Mouse (Mus musculus): Measurements from ENCODE around the gene Tmprss9.
A peak's percentile ranks its signal among the peaks of the same experiment; 100 is the strongest.

Tmprss9 gene

GRCm38 (mm10) chr10:80895100-80895499, 23.5 kb downstream of the Tmprss9 start:
- no peak for DNase-seq (ENCODE audit: low spot score)

- no peak for DNase-seq (ENCODE audit: low spot score)
Observed at GRCm38 (mm10) chr10:80895697-80896096, 24.0 kb downstream of the Tmprss9 start.

DNA sequence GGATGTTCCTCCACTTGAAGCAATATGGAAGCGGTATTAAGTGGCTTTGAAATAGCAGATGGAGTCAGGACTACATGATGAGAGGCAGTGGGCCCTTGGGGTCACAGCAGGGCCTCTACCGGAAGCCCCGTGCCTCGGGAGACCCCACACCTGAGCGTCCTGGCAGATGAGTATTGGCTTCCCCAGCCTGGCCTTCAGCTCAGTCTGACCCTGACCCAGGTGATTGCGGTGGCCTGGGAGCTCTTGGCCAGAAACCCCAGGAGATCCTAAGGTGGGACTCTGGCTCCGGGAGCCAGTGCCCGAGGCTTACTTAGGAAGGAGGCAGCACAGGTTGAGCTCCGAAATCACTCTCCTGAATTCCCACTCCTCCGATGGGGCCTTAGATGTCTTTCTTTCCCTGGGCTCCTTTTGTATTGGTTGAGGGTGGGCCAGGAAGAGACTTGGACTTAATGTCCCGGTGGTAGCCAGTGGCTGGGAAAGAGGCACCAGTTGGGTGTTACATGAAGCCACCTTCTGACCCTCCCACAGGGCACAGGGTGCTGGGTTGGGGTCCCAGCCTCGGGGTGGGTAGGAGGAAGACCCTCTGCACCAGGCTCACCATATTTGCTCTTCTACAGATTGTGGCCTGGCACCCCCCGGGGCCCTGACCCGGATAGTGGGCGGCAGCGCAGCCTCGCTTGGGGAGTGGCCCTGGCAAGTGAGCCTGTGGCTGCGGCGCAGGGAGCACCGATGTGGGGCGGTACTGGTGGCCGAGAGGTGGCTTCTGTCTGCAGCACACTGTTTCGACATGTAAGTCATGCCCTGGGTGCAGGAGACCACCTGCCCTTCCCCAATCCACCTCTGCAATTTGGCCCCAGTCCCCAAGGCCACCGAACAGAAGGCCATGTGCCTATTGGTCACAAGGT, 25.2 kb downstream of the Tmprss9 start:
- no peak for DNase-seq (ENCODE audit: low spot score)

GRCm38 (mm10) chr10:80897861-80898510, 26.3 kb downstream of the Tmprss9 start:
- no peak for DNase-seq (ENCODE audit: low spot score)

DNA sequence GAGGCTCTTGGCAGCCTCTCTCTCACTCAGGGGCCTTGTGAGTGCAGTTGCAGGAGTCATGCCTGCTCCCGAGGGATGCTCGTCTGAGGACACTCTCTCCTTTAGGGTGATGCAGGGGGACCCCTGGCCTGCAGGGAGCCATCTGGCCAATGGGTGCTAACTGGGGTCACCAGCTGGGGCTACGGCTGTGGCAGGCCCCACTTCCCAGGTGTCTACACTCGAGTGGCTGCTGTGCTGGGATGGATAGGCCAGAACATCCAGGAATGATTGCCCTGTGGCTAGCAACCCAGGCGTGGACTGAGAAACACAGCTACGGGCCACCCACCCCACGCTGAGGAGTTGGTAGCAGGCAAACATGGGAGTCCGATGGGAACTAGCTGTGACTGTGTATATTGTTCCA, 27.4 kb downstream of the Tmprss9 start:
- DNase-seq (ENCODE audit: low spot score), result no peak

- no peak for DNase-seq (ENCODE audit: low spot score)
Observed at GRCm38 (mm10) chr10:80899591-80900317, 28.1 kb downstream of the Tmprss9 start.

GRCm38 (mm10) chr10:80900318-80901247, 28.9 kb downstream of the Tmprss9 start, which contains the start of gene Timm13:
TSS of gene Timm13 (minus strand) at chr10:80900969.
- peak; percentile 98 for DNase-seq (ENCODE audit: low spot score)

DNA sequence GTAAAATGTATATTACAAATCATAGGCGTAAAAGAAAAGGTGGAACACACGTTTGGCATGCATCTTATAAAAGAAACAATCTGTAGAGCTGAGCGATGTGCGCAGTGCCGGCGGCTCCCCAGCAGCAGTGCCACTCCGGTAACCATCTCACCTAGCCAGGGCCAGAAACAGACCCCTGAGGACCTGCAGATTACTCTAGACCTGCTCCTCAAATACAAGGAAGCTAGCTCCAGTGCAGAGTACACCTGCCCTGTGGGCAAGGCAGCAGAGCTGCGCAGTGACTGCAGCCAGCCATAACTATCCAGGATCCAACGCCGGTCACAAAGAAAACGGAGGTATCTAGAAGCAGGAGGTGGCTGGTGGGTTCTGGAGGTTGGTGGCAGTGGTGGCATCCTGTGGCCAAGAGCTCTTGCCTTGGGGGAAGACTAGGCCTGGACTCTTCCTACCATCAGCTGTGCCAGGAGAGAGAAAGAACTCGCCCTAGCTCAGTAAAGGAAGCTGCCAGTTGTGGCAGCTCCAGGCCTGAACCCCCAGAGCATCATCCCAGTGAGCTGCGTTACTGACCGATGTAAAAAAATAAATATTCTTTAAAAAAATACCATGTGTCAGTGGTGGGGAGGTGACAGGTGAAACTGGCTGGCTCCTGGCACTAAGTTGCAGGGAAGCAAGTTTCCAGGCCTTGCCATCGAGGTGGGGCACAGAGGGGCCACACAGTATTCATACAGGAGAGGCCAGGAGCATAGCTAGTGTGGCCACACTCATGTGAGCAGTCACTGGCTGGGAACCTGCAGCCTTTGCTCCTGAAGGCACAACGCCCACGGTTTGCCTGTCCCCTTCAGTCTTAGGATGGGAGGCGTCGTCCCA, 30.0 kb downstream of the Tmprss9 start:
- DNase-seq (ENCODE audit: low spot score), result no peak

- no peak for DNase-seq (ENCODE audit: low spot score)
Observed at GRCm38 (mm10) chr10:80902273-80902940, 30.8 kb downstream of the Tmprss9 start.

DNA sequence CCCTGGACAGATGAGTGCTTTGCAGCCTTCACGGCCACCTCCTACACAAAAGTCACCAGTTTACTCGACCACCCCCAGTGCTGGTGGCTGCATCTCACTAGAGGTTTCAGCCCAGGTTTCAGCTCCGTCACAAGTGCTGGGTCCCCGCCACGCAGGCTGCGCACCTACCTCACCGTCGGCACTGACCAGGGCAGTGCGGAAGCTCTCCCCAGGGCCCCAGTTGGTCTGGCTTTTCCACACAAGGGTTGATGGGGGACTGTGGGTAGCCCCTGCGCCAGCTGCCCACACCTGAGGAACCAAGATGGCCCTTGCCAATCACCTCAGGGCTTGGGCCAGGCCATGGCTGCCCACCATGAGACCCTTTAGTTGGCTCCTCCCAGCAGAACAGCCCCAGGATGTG, 31.6 kb downstream of the Tmprss9 start:
- no peak for DNase-seq (ENCODE audit: low spot score)

GRCm38 (mm10) chr10:80904004-80904693, 32.5 kb downstream of the Tmprss9 start:
- DNase-seq (ENCODE audit: low spot score), result no peak

DNA sequence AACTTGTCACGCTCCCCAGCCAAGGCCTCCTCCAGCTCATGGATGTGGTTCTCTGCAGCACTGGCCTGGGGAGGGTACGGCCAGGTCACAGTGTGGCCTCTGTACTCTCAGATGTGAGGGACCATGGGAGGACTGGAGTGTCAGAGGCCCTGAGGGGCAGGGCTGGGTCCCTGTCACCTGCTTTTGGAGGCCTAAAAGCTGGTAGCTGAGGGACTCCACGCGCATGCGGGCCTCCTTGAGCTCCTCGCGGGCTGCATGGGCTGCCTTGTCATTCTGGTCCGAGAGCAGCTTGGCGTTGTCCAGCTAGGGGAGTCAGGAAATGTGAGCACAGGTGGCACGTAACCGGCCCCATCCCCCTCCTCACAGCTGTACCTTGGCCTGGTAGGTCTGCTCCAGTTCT, 33.1 kb downstream of the Tmprss9 start:
- no peak for DNase-seq (ENCODE audit: low spot score)

DNA sequence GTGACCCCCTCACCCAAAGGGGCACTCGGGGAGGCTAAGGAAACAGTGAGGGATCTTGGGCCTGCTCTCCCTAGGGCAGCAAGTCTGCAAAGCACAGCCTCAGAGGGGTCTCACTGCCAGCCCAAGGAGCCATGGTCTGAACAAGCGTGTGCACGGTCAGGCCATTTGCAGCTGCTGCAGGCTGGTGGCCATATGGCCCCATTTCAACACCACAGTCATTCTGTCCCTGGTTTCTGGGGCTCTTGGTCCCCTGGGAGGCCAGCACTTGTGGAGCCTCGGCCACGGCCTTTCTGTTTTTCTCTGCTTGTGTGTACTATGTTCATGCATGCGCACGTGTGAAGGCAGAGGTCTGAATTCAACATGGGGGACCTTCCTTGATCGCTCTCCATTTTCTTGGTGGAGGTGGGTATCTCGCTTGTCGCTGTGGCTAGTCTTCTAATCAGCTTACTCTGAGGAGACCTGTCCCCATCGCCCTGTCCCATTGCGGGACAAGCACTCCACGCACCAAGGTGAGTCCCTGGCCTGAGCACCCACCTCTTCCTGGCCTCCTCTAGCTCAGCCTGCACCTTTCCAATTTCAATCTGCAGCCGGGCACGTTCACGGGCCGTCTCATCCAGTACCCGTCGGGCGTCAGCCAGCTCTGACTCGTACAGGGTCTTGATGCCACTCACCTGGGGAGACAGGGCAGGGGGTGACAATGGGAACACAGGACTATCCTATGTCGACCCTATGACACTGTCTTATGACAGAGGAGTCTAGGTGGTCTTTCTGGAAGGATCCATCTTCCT, 37.9 kb downstream of the Tmprss9 start:
- DNase-seq (ENCODE audit: low spot score), result no peak

DNA sequence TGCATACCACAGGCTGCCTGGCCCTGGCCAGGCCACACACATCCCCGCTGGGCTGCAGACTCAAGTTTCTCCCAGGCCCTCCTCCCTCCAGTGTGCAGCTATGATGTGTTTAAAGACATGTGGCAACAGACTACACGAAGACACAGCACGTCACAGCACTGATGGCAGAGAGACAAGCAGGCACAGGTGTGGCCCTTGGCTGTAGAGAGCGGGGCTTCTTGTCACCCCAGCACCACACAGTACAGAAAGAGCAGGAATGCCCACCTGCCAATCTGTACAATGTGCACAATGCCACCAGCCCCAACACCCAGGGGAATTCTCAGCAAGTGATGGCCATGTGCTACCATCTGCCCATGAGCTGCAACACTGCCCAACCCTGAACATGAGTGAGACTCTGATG, 39.7 kb downstream of the Tmprss9 start:
- DNase-seq (ENCODE audit: low spot score), result no peak

- no peak for DNase-seq (ENCODE audit: low spot score)
Observed at GRCm38 (mm10) chr10:80911891-80912290, 40.2 kb downstream of the Tmprss9 start.

DNA sequence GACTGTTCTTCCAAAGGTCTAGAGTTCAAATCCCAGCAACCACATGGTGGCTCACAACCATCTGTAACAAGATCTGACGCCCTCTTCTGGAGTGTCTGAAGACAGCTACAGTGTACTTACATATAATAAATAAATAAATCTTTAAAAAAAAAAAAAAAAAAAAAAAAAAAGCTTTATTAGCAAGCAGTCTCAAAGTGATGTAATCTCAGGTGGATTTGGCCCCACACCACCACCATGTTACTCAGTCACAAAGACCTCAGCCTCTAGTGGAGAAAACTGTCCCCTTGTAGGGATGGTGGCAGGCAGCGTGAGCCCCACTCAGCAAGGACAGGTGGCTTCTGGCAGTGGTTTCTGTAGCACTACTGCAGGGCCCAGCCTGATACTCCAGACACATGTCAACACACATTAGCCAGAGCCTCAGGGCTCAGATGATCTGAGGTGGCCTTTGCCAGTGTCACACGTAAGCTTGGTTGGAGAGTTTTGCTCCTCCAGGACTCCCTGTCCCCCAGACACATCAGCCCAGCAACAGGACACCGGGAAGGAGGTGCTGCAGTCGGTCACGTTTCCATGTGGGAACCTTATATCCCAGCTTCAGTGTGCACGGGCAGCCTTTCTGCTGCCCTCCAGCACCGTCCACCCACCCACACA, 41.8 kb downstream of the Tmprss9 start:
- DNase-seq (ENCODE audit: low spot score), result no peak

GRCm38 (mm10) chr10:80914253-80914656, 42.6 kb downstream of the Tmprss9 start:
- DNase-seq (ENCODE audit: low spot score), result no peak

- DNase-seq (ENCODE audit: low spot score), result no peak
Observed at GRCm38 (mm10) chr10:80915260-80915659, 43.6 kb downstream of the Tmprss9 start.
